Mouse (Mus musculus) thymus, adult 2 months (tissue): ENCODE data around the gene Epas1. TPM values are rescaled to one million over a fixed set of nuclear protein-coding genes. Genes with fewer than 3 reads are reported as not detected.

Source experiments
- DNase-seq: peaks from one replicate; pipeline ENCODE4 v3.0.0; 2021
- H3K27ac ChIP-seq: fragments of 200-500 bp; 2 replicates; pipeline ENCODE4 v1.5.1; 2012; ENCODE audit warnings: low read length, control low read depth; ENCODE audit not compliant: control insufficient read depth, insufficient read depth
- H3K27me3 ChIP-seq: fragments of 200-500 bp; 2 replicates; pipeline ENCODE4 v1.6.1; 2012; ENCODE audit warnings: mild to moderate bottlenecking, low read length, moderate library complexity, mixed read lengths; ENCODE audit not compliant: control insufficient read depth, insufficient read depth
- H3K36me3 ChIP-seq: fragments of 200-500 bp; 2 replicates; pipeline ENCODE4 v1.6.1; 2012; ENCODE audit warnings: mild to moderate bottlenecking, low read length, moderate library complexity; ENCODE audit not compliant: control insufficient read depth, insufficient read depth
- H3K4me1 ChIP-seq: fragments of 200-500 bp; replicated peaks from 2 replicates; pipeline ENCODE4 v1.6.1; 2012; ENCODE audit warnings: low read length; ENCODE audit not compliant: control insufficient read depth, insufficient read depth
- H3K4me3 ChIP-seq: fragments of 200-500 bp; 2 replicates; pipeline ENCODE4 v1.5.1; 2012; ENCODE audit warnings: mild to moderate bottlenecking, low read length, control low read depth, moderate library complexity; ENCODE audit not compliant: control insufficient read depth, insufficient read depth
- CTCF ChIP-seq: fragments of 200-500 bp; IDR thresholded peaks from 2 replicates; pipeline ENCODE4 v1.5.1; 2012; ENCODE audit warnings: mild to moderate bottlenecking, control low read depth, low read length, moderate library complexity, borderline replicate concordance; ENCODE audit not compliant: control insufficient read depth, poor library complexity, insufficient read depth; ENCODE audit errors: extremely low read depth
- POLR2A ChIP-seq: fragments of 200-500 bp; IDR thresholded peaks from 2 replicates; pipeline ENCODE4 v1.6.1; 2012; ENCODE audit warnings: mild to moderate bottlenecking, low read length, control low read depth, moderate library complexity; ENCODE audit not compliant: control insufficient read depth, poor library complexity, insufficient read depth; ENCODE audit errors: extremely low read depth
- WGBS: fragments of 180-500 bp; shearing (Covaris S2); methylation state at CpG from one replicate; pipeline ENCODE4 v1.1.7; 2018; 5-methylcytosine and 5-hydroxymethylcytosine counted together
- polyA plus RNA-seq: library from polyadenylated mRNA; depleted of rRNA; stranded (reverse); fragments of >200 nt; gene quantifications from 2 replicates; pipeline ENCODE4 v1.2.3, GENCODE M21; 2012

Gene Epas1
- polyA plus RNA-seq, 1 experiment, result 18.9 TPM

- DNase-seq, result peak; percentile 27
Measured at GRCm38 (mm10) chr17:86754806-86755571, 1.5 kb downstream of the Epas1 start.

GRCm38 (mm10) chr17:86755581-86756195, 2.2 kb downstream of the Epas1 start:
- DNase-seq, result no peak
- H3K36me3 ChIP-seq, result no peaks in the 10 kb centered on the region
- no peak for TF ChIP-seq POLR2A
- TF ChIP-seq CTCF, result no peak
- whole genome bisulfite sequencing, result 55% methylated on average over 11 of the region's 11 CpGs
- H3K4me3 ChIP-seq, result no peak overlapping the region
- peaks cover 20% of the 10 kb centered on the region for H3K4me1 ChIP-seq
- no peak overlapping the region for H3K27ac ChIP-seq
- peaks cover 10% of the 10 kb centered on the region for H3K27me3 ChIP-seq

More at GRCm38 (mm10) chr17:86754806-86755571, 1.5 kb downstream of the Epas1 start:
- no peaks in the 10 kb centered on the region for H3K36me3 ChIP-seq
- H3K27ac ChIP-seq, result no peak overlapping the region
- no peak for TF ChIP-seq POLR2A
- no peak for TF ChIP-seq CTCF
- 7% methylated on average over 52 of the region's 52 CpGs for WGBS
- H3K4me3 ChIP-seq, result peak overlapping the region; percentile 57
- H3K27me3 ChIP-seq, result peaks cover 10% of the 10 kb centered on the region
- peaks cover 20% of the 10 kb centered on the region for H3K4me1 ChIP-seq

GRCm38 (mm10) chr17:86757621-86758020, 4.1 kb downstream of the Epas1 start:
- H3K27ac ChIP-seq, result no peak overlapping the region
- peaks cover 16% of the 10 kb centered on the region for H3K4me1 ChIP-seq
- no peaks in the 10 kb centered on the region for H3K36me3 ChIP-seq
- DNase-seq, result no peak
- TF ChIP-seq POLR2A (no peak), CTCF (no peak)
- 79% methylated on average over 2 of the region's 2 CpGs for WGBS
- no peak overlapping the region for H3K4me3 ChIP-seq
- peaks cover 10% of the 10 kb centered on the region for H3K27me3 ChIP-seq

GRCm38 (mm10) chr17:86761859-86762258, 8.4 kb downstream of the Epas1 start:
- Histone ChIP-seq H3K27me3 (no peaks in the 10 kb centered on the region), H3K27ac (no peak overlapping the region), H3K4me1 (no peaks in the 10 kb centered on the region; the same call in 1 of the 2 replicates), H3K36me3 (no peaks in the 10 kb centered on the region), H3K4me3 (no peak overlapping the region)
- TF ChIP-seq POLR2A, result no peak
- TF ChIP-seq CTCF, result no peak
- 91% methylated on average over 5 of the region's 5 CpGs for WGBS
- DNase-seq, result no peak

GRCm38 (mm10) chr17:86762479-86763242, 9.2 kb downstream of the Epas1 start:
- Histone ChIP-seq H3K27me3 (no peaks in the 10 kb centered on the region), H3K27ac (no peak overlapping the region), H3K36me3 (no peaks in the 10 kb centered on the region), H3K4me1 (no peaks in the 10 kb centered on the region; the same call in 1 of the 2 replicates), H3K4me3 (no peak overlapping the region)
- 90% methylated on average over 11 of the region's 11 CpGs for whole genome bisulfite sequencing
- no peak for TF ChIP-seq POLR2A
- no peak for TF ChIP-seq CTCF
- DNase-seq, result no peak

- TF ChIP-seq CTCF (no peak), POLR2A (no peak)
- no peaks in the 10 kb centered on the region for H3K27me3 ChIP-seq
- no peak for DNase-seq
- H3K36me3 ChIP-seq, result no peaks in the 10 kb centered on the region
- H3K27ac ChIP-seq, result no peak overlapping the region
- WGBS, result 97% methylated on average over 8 of the region's 8 CpGs
- no peak overlapping the region for H3K4me3 ChIP-seq
- H3K4me1 ChIP-seq, result peaks cover 8% of the 10 kb centered on the region; the same call in 1 of the 2 replicates
Measured at GRCm38 (mm10) chr17:86765762-86766404, 12.4 kb downstream of the Epas1 start.
